ENCODE assay signal across 8 mouse cellular contexts in genomic region chr2:173083712-173084475, GRCm38 (mm10). TPM values are rescaled to one million over a fixed set of nuclear protein-coding genes. Genes with fewer than 3 reads are reported as not detected.
DNase-seq lines count a peak whose midpoint lies in the region; ATAC-seq and TF ChIP-seq lines count a peak whose summit lies in the region.

No protein-coding gene starts in this region.

- H3K9ac ChIP-seq in hindbrain, embryonic 16.5 days (ENCODE audit: low read depth, low read length), result no peak overlapping the region
- no peak overlapping the region for H3K9ac ChIP-seq in midbrain, embryonic 16.5 days (ENCODE audit: low read depth, low read length)

- no peak overlapping the region for H3K4me2 ChIP-seq in hindbrain, embryonic 16.5 days (ENCODE audit: low read length)
- H3K4me2 ChIP-seq in midbrain, embryonic 16.5 days (ENCODE audit: low read length), result no peak overlapping the region

- H3K36me3 ChIP-seq in hindbrain, embryonic 10.5 days, result no peaks in the 10 kb centered on the region
- H3K36me3 ChIP-seq in hindbrain, embryonic 16.5 days (ENCODE audit: control insufficient read depth, insufficient read depth, low read length), result no peaks in the 10 kb centered on the region
- no peaks in the 10 kb centered on the region for H3K36me3 ChIP-seq in midbrain, embryonic 16.5 days (ENCODE audit: control insufficient read depth, insufficient read depth, low read length)

- peak; percentile 25 for DNase-seq in hindbrain, embryonic 10.5 days (ENCODE audit: low spot score)
- peak; percentile 59 to 64 for DNase-seq in lung, postnatal 4 days
- DNase-seq in thymus, postnatal 10 days (ENCODE audit: low spot score in 2 of 2), result peak; percentile 80 to 86
- no peak for DNase-seq in urinary bladder, postnatal 14 days (ENCODE audit: low spot score)

- H3K27me3 ChIP-seq in hindbrain, embryonic 10.5 days (ENCODE audit: insufficient read depth, poor library complexity, severe bottlenecking), result peaks cover 10% of the 10 kb centered on the region; the same call in 1 of the 2 replicates
- no peaks in the 10 kb centered on the region; the same call in 1 of the 2 replicates for H3K27me3 ChIP-seq in hindbrain, embryonic 16.5 days (replicated peaks; ENCODE audit: control insufficient read depth, insufficient read depth, low read length)
- no peaks in the 10 kb centered on the region; the same call in 1 of the 2 replicates for H3K27me3 ChIP-seq in midbrain, embryonic 16.5 days (ENCODE audit: control insufficient read depth, insufficient read depth, low read depth, low read length)

- TF ChIP-seq POLR2A in bone marrow, adult 2 months (IDR thresholded peaks at IDR 0.05; ENCODE audit: borderline replicate concordance, control insufficient read depth, low read depth, low read length), result 0 out of 2 replicates have a peak, but pooled peaks have one; percentile 10

- H3K4me1 ChIP-seq in hindbrain, embryonic 10.5 days (replicated peaks), result peaks cover 17% of the 10 kb centered on the region
- no peaks in the 10 kb centered on the region for H3K4me1 ChIP-seq in hindbrain, embryonic 16.5 days (ENCODE audit: control insufficient read depth, insufficient read depth, low read depth, low read length)
- peaks cover 5% of the 10 kb centered on the region; the same call in 1 of the 2 replicates for H3K4me1 ChIP-seq in bone marrow, adult 2 months (ENCODE audit: control insufficient read depth, insufficient read depth, low read length)
- H3K4me1 ChIP-seq in midbrain, embryonic 16.5 days (ENCODE audit: control insufficient read depth, insufficient read depth, low read length), result no peaks in the 10 kb centered on the region

- no peak overlapping the region for H3K4me3 ChIP-seq in hindbrain, embryonic 10.5 days
- H3K4me3 ChIP-seq in hindbrain, embryonic 16.5 days (ENCODE audit: low read length), result no peak overlapping the region
- no peak overlapping the region for H3K4me3 ChIP-seq in bone marrow, adult 2 months (replicated peaks; ENCODE audit: control insufficient read depth, low read depth, low read length)
- H3K4me3 ChIP-seq in midbrain, embryonic 16.5 days (ENCODE audit: low read depth, low read length), result no peak overlapping the region

- ATAC-seq in hindbrain, embryonic 16.5 days, result no peak
- ATAC-seq in hematopoietic stem cell, adult 5-6 weeks (replicated peaks in 1 of 2; ENCODE audit: insufficient read depth in 1 of 2, low FRiP score in 2 of 2, low TSS enrichment in 1 of 2, low read depth in 1 of 2, poor library complexity in 2 of 2, severe bottlenecking in 2 of 2), result peak; percentile 88 to 90
- no peak for ATAC-seq in midbrain, embryonic 16.5 days

- 21% methylated on average over 13 of the region's 13 CpGs for WGBS in hindbrain, embryonic 10.5 days
- WGBS in hindbrain, embryonic 16.5 days, result 19% methylated on average over 13 of the region's 13 CpGs
- WGBS in bone marrow, adult 2 months, result 16% methylated on average over 13 of the region's 13 CpGs
- 19% methylated on average over 13 of the region's 13 CpGs for WGBS in midbrain, embryonic 16.5 days

- 0 out of 2 replicates have a peak, but pooled peaks have one; percentile 10 for TF ChIP-seq CTCF in bone marrow, adult 2 months (IDR thresholded peaks at IDR 0.05; ENCODE audit: control insufficient read depth, insufficient read depth, low read length)

- no peaks in the 10 kb centered on the region for H3K9me3 ChIP-seq in hindbrain, embryonic 10.5 days
- H3K9me3 ChIP-seq in hindbrain, embryonic 16.5 days (ENCODE audit: control insufficient read depth, low read length), result no peaks in the 10 kb centered on the region
- H3K9me3 ChIP-seq in midbrain, embryonic 16.5 days (replicated peaks; ENCODE audit: control insufficient read depth, low read length, poor library complexity, severe bottlenecking), result no peaks in the 10 kb centered on the region

- H3K27ac ChIP-seq in hindbrain, embryonic 10.5 days, result peak overlapping the region; percentile 23; the same call in 1 of the 2 replicates
- no peak overlapping the region for H3K27ac ChIP-seq in hindbrain, embryonic 16.5 days (ENCODE audit: low read depth, low read length)
- peak overlapping the region; percentile 35 for H3K27ac ChIP-seq in bone marrow, adult 2 months (ENCODE audit: control insufficient read depth, insufficient read depth, low read depth, low read length, poor library complexity)
- H3K27ac ChIP-seq in midbrain, embryonic 16.5 days (ENCODE audit: low read length), result no peak overlapping the region

RNA-seq across cellular contexts. Expression of gene Ctcfl, which starts 35.4 kb away (rescaled TPM):
- polyA plus RNA-seq in hindbrain, embryonic 10.5 days (2016; fragmentation: Nextera tagmentation; extraction: Ambion mirVana), result 0.04 and 0.10 TPM in 2 replicates
- polyA plus RNA-seq in hindbrain, embryonic 16.5 days (2015; fragmentation: Nextera tagmentation; extraction: Ambion mirVana), result 0.08 TPM in 1 of 2 replicates, not detected in the other
- polyA plus RNA-seq in bone marrow, adult 2 months (2011; ENCODE audit: insufficient read depth, insufficient read length, low replicate concordance, missing spikeins), result not detected in 2 replicates
- not detected in 2 replicates for total RNA-seq in hematopoietic stem cell, adult 5-6 weeks (2017)
- polyA plus RNA-seq in midbrain, embryonic 16.5 days (2015; fragmentation: Nextera tagmentation; extraction: Ambion mirVana), result 0.06 and 0.11 TPM in 2 replicates

Comparison
In these comparisons a context has a peak if more than half of its experiments do, and no peak if none do; other contexts are left out.
1. H3K27ac ChIP-seq: peak in hindbrain, embryonic 10.5 days (single experiment) and bone marrow, adult 2 months (single experiment); none in hindbrain, embryonic 16.5 days (single experiment) and midbrain, embryonic 16.5 days (single experiment).
2. ATAC-seq: peak in hematopoietic stem cell, adult 5-6 weeks (2 of 2); none in hindbrain, embryonic 16.5 days (single experiment) and midbrain, embryonic 16.5 days (single experiment).